Mouse (Mus musculus) kidney, embryonic 14.5 days (tissue): ENCODE measurements around the gene Xntrpc. TPM values are rescaled to one million over a fixed set of nuclear protein-coding genes. Genes with fewer than 3 reads are reported as not detected.
"Not testable (repeated sequence)": the region's sequence is repeated elsewhere in the genome, so short reads cannot be mapped to it uniquely, and the experiment has no call there.

Source experiments
- ATAC-seq: fragments of 200-750 bp; cut with Nextera tagmentation; 2 replicates; pipeline ENCODE4 v1.8.0; 2017; ENCODE audit warnings: moderate number of reproducible peaks, mild to moderate bottlenecking, moderate TSS enrichment, moderate library complexity; ENCODE audit not compliant: low FRiP score, low TSS enrichment
- H3K27ac ChIP-seq: fragments of 300-500 bp; sonication (generic); 2 replicates; pipeline ENCODE4 v1.5.1; 2014; ENCODE audit warnings: low read depth, mild to moderate bottlenecking, low read length, moderate library complexity, mixed read lengths
- H3K27me3 ChIP-seq: fragments of 300-500 bp; sonication (generic); 2 replicates; pipeline ENCODE4 v1.6.1; 2014; ENCODE audit warnings: mild to moderate bottlenecking, low read length; ENCODE audit not compliant: control insufficient read depth, insufficient read depth
- H3K36me3 ChIP-seq: fragments of 300-500 bp; sonication (generic); 2 replicates; pipeline ENCODE4 v1.6.1; 2014; ENCODE audit warnings: low read length, mixed read lengths; ENCODE audit not compliant: control insufficient read depth, insufficient read depth
- H3K4me1 ChIP-seq: fragments of 300-500 bp; sonication (generic); 2 replicates; pipeline ENCODE4 v1.6.1; 2014; ENCODE audit warnings: low read length, mixed read lengths; ENCODE audit not compliant: control insufficient read depth, insufficient read depth
- H3K4me2 ChIP-seq: fragments of 300-500 bp; sonication (generic); replicated peaks from 2 replicates; pipeline ENCODE4 v1.6.1; 2014; ENCODE audit warnings: low read depth, mild to moderate bottlenecking, low read length
- H3K4me3 ChIP-seq: fragments of 300-500 bp; sonication (generic); 2 replicates; pipeline ENCODE4 v1.5.1; 2014; ENCODE audit warnings: mild to moderate bottlenecking, low read length
- H3K9ac ChIP-seq: fragments of 300-500 bp; sonication (generic); 2 replicates; pipeline ENCODE4 v1.6.1; 2014; ENCODE audit warnings: low read depth, mild to moderate bottlenecking, low read length, moderate library complexity
- H3K9me3 ChIP-seq: fragments of 300-500 bp; sonication (generic); 2 replicates; pipeline ENCODE4 v1.6.1; 2016; ENCODE audit warnings: low read length; ENCODE audit not compliant: control insufficient read depth
- WGBS: fragments of 180-500 bp; shearing (Covaris S2); extraction: QIAGEN DNeasy Blood & Tissue Kit; methylation state at CpG from one replicate; pipeline ENCODE4 v1.1.7; 2014; 5-methylcytosine and 5-hydroxymethylcytosine counted together
- polyA plus RNA-seq: library from polyadenylated mRNA; unstranded; fragments of >200 nt; fragmentation: Nextera tagmentation; extraction: Ambion mirVana; gene quantifications from 2 replicates; pipeline ENCODE4 v1.2.1, GENCODE M21; 2014

Xntrpc gene
- polyA plus RNA-seq = 1.5 and 1.6 TPM in 2 replicates

DNA sequence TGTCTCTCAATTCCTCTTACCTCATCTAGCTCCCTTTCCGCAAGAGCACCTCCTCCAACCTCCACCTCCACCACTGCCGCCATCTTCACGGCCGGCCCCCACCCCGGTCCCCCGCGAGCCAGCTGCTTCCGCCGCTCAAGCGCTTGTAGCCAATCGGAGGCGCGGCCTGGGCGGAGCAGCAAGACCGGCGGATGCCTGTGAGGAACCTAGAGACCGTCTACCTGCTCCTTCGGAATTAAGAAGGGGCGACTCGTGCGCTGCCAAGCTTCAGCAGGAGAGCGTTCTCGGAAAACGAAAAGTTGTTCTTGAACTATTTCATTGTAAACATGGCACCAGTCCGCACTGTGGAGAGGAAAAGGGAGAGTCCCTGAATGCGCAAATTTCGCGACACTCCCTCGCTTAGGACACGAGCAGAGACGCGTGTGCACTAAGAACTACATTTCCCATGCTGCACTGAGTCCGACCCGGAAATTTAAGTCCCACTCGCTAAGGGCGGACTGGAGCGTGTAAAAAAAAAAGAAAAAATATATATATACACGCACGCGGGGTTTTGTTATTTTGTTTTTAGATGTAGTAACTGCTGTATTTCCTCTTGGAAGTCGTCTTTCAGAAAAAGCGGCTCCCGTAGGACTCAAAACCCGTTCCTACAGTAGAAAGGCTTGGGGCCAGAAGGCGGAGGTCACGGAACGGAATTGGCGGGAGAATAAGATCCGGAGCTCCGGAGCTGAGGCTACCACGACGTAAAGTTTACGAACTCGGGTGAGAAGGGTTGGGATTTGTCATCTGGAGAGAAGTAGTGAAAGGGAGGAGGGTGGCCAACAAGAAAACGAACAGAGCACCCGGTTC is at the start of gene Xntrpc, which contains the start of the genes Rnf121 and Xndc1:
Xntrpc (plus strand) TSS at position 668 of the 846 bp plus-strand sequence.
Rnf121 (minus strand) TSS at position 424 of the 846 bp plus-strand sequence.
Xndc1 (plus strand) TSS at position 466 of the 846 bp plus-strand sequence.
- peak; percentile 98 for ATAC-seq
- Histone ChIP-seq H3K27me3 (no peaks in the 10 kb centered on the region), H3K4me1 (peaks cover 10% of the 10 kb centered on the region; the same call in 1 of the 2 replicates), H3K4me3 (peak within 1 kb of the TSS; percentile 84), H3K27ac (peak within 1 kb of the TSS; percentile 65; the same call in 1 of the 2 replicates), H3K4me2 (peak within 1 kb of the TSS; percentile 57), H3K36me3 (peaks cover 11% of the 10 kb centered on the region; the same call in 1 of the 2 replicates), H3K9me3 (no peaks in the 10 kb centered on the region), H3K9ac (peak within 1 kb of the TSS; percentile 79)
- under 1% methylated on average over 56 of the region's 56 CpGs for WGBS

GRCm38 (mm10) chr7:102016936-102017335 is 48.6 kb upstream of the Xntrpc start:
- H3K27me3 ChIP-seq = no peaks in the 10 kb centered on the region
- no peak for ATAC-seq
- H3K9ac ChIP-seq = no peak overlapping the region
- no peak overlapping the region for H3K4me3 ChIP-seq
- no peaks in the 10 kb centered on the region for H3K9me3 ChIP-seq
- no peaks in the 10 kb centered on the region for H3K4me1 ChIP-seq
- peaks cover 84% of the 10 kb centered on the region for H3K36me3 ChIP-seq
- no peak overlapping the region for H3K4me2 ChIP-seq
- H3K27ac ChIP-seq = no peak overlapping the region
- 86% methylated on average over 4 of the region's 4 CpGs for WGBS

DNA sequence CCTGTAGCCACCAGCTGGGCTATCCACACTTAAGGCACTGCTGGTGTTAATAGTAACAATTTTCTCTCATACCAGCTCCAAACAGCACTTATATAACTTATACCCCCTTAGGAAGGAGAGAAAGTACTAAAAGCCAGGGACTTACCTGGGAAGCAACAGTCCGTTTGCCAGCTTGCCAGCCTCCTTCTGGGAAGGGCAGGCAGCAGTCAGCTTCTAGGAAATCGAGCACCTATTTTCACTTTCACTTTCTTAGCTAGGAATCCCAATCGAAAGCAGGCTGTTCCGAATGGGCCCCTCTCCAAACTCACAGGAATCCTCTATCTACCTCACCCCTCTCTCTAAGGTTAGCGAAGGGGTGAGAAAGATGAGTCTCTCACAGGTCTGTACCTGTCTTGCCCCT is 48.1 kb upstream of the Xntrpc start:
- H3K9me3 ChIP-seq = no peaks in the 10 kb centered on the region
- no peak overlapping the region for H3K4me3 ChIP-seq
- no peaks in the 10 kb centered on the region for H3K4me1 ChIP-seq
- 88% methylated on average over 5 of the region's 5 CpGs for WGBS
- H3K27me3 ChIP-seq = no peaks in the 10 kb centered on the region
- no peak for ATAC-seq
- no peak overlapping the region for H3K27ac ChIP-seq
- peaks cover 83% of the 10 kb centered on the region for H3K36me3 ChIP-seq
- H3K9ac ChIP-seq = no peak overlapping the region
- H3K4me2 ChIP-seq = no peak overlapping the region

GRCm38 (mm10) chr7:102018034-102018433 is 47.5 kb upstream of the Xntrpc start:
- no peak overlapping the region for H3K9ac ChIP-seq
- WGBS = 70% methylated on average over 7 of the region's 7 CpGs
- no peak overlapping the region for H3K4me2 ChIP-seq
- H3K4me3 ChIP-seq = no peak overlapping the region
- peaks cover 83% of the 10 kb centered on the region for H3K36me3 ChIP-seq
- H3K4me1 ChIP-seq = no peaks in the 10 kb centered on the region
- no peak overlapping the region for H3K27ac ChIP-seq
- ATAC-seq = no peak
- H3K27me3 ChIP-seq = no peaks in the 10 kb centered on the region
- no peaks in the 10 kb centered on the region for H3K9me3 ChIP-seq

- no peak within 1 kb of the TSS for H3K4me2 ChIP-seq
- no peak for ATAC-seq
- 89% methylated on average over 3 of the region's 3 CpGs for WGBS
- H3K36me3 ChIP-seq = peaks cover 83% of the 10 kb centered on the region
- no peaks in the 10 kb centered on the region for H3K27me3 ChIP-seq
- H3K4me3 ChIP-seq = no peak within 1 kb of the TSS
- H3K9me3 ChIP-seq = no peaks in the 10 kb centered on the region
- no peak within 1 kb of the TSS for H3K9ac ChIP-seq
- H3K27ac ChIP-seq = no peak within 1 kb of the TSS
- no peaks in the 10 kb centered on the region for H3K4me1 ChIP-seq
Measured at GRCm38 (mm10) chr7:102018590-102018989, 46.9 kb upstream of the Xntrpc start, which contains the start of gene Il18bp. Gene Il18bp, minus strand, starts transcription at chr7:102018690.

GRCm38 (mm10) chr7:102019362-102019761 is 46.2 kb upstream of the Xntrpc start:
- H3K27ac ChIP-seq = no peak overlapping the region
- peaks cover 82% of the 10 kb centered on the region for H3K36me3 ChIP-seq
- H3K27me3 ChIP-seq = no peaks in the 10 kb centered on the region
- no peaks in the 10 kb centered on the region for H3K9me3 ChIP-seq
- no peak overlapping the region for H3K4me3 ChIP-seq
- WGBS = 68% methylated on average over 3 of the region's 3 CpGs
- no peak overlapping the region for H3K4me2 ChIP-seq
- H3K9ac ChIP-seq = no peak overlapping the region
- no peaks in the 10 kb centered on the region for H3K4me1 ChIP-seq
- ATAC-seq = no peak

GRCm38 (mm10) chr7:102020934-102021333 is 44.6 kb upstream of the Xntrpc start:
- peaks cover 72% of the 10 kb centered on the region for H3K36me3 ChIP-seq
- H3K27me3 ChIP-seq, H3K4me2 ChIP-seq, H3K9ac ChIP-seq, ATAC-seq, H3K9me3 ChIP-seq, H3K4me1 ChIP-seq, H3K27ac ChIP-seq, H3K4me3 ChIP-seq: not testable (repeated sequence)
- WGBS = 88% methylated on average over 2 of the region's 2 CpGs

DNA sequence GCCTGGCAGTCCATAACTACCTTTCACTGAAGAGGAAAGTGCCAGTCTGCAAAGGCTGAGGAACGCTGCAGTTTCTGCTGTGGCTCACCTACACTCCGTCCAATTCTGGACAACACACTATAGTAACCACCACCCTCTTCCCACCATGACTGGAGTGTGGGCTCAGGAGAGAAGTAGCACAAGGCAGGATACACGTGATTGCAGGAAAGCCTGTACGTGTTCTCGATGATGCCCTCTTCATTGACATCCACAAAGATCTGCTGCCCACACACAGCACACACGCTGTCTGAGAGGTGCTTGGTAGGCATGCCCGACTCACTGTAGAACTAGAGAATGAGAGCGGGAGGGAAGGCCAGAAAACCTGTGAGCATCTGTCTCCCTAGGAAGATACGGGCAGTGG is 41.7 kb upstream of the Xntrpc start:
- H3K27me3 ChIP-seq = no peaks in the 10 kb centered on the region
- no peaks in the 10 kb centered on the region for H3K9me3 ChIP-seq
- H3K36me3 ChIP-seq = peaks cover 56% of the 10 kb centered on the region
- no peak overlapping the region for H3K4me3 ChIP-seq
- H3K9ac ChIP-seq = no peak overlapping the region
- H3K4me2 ChIP-seq = no peak overlapping the region
- no peak overlapping the region for H3K27ac ChIP-seq
- no peak for ATAC-seq
- 98% methylated on average over 9 of the region's 9 CpGs for WGBS
- H3K4me1 ChIP-seq = no peaks in the 10 kb centered on the region
